Mouse (Mus musculus): Measurements from ENCODE around the gene Polrmt.
"Not testable (repeated sequence)": the region's sequence is repeated elsewhere in the genome, so short reads cannot be mapped to it uniquely, and the experiment has no call there.

Gene Polrmt

GRCm38 (mm10) chr10:79708668-79709067 is 37.7 kb downstream of the Polrmt start:
- DNase-seq (ENCODE audit: low spot score): no peak

- no peak for DNase-seq (ENCODE audit: low spot score)
Observed at GRCm38 (mm10) chr10:79707759-79708158, 38.6 kb downstream of the Polrmt start.

- DNase-seq (ENCODE audit: low spot score): no peak
Observed at GRCm38 (mm10) chr10:79707162-79707561, 39.2 kb downstream of the Polrmt start.

GRCm38 (mm10) chr10:79706406-79707094 is 39.8 kb downstream of the Polrmt start:
- DNase-seq (ENCODE audit: low spot score): no peak

- DNase-seq (ENCODE audit: low spot score): peak; percentile 70
Observed at GRCm38 (mm10) chr10:79705951-79706350, 40.4 kb downstream of the Polrmt start.

GRCm38 (mm10) chr10:79704970-79705360 is 41.4 kb downstream of the Polrmt start:
- DNase-seq (ENCODE audit: low spot score): no peak

GRCm38 (mm10) chr10:79704065-79704969 is 42.1 kb downstream of the Polrmt start, which contains the start of gene Bsg:
Bsg (plus strand) TSS chr10:79704491.
- DNase-seq (ENCODE audit: low spot score): peak; percentile 98

- no peak for DNase-seq (ENCODE audit: low spot score)
Observed at GRCm38 (mm10) chr10:79703541-79703940, 42.8 kb downstream of the Polrmt start.

- not testable (repeated sequence) for DNase-seq (ENCODE audit: low spot score)
Observed at GRCm38 (mm10) chr10:79702970-79703369, 43.4 kb downstream of the Polrmt start.

- no peak for DNase-seq (ENCODE audit: low spot score)
Observed at GRCm38 (mm10) chr10:79701443-79702129, 44.8 kb downstream of the Polrmt start.

GRCm38 (mm10) chr10:79700676-79701075 is 45.7 kb downstream of the Polrmt start:
- no peak for DNase-seq (ENCODE audit: low spot score)

- no peak for DNase-seq (ENCODE audit: low spot score)
Observed at GRCm38 (mm10) chr10:79698459-79698858, 47.9 kb downstream of the Polrmt start.

- no peak for DNase-seq (ENCODE audit: low spot score)
Observed at GRCm38 (mm10) chr10:79697916-79698315, 48.5 kb downstream of the Polrmt start.

- no peak for DNase-seq (ENCODE audit: low spot score)
Observed at GRCm38 (mm10) chr10:79696129-79696651, 50.2 kb downstream of the Polrmt start.

GRCm38 (mm10) chr10:79695231-79696128 is 50.9 kb downstream of the Polrmt start:
- peak; percentile 63 for DNase-seq (ENCODE audit: low spot score)

GRCm38 (mm10) chr10:79694379-79694655 is 52.1 kb downstream of the Polrmt start:
- DNase-seq (ENCODE audit: low spot score): no peak

- no peak for DNase-seq (ENCODE audit: low spot score)
Observed at GRCm38 (mm10) chr10:79693580-79694378, 52.6 kb downstream of the Polrmt start.

- no peak for DNase-seq (ENCODE audit: low spot score)
Observed at GRCm38 (mm10) chr10:79691986-79692548, 54.3 kb downstream of the Polrmt start.

GRCm38 (mm10) chr10:79689178-79689577 is 57.2 kb downstream of the Polrmt start:
- DNase-seq (ENCODE audit: low spot score): no peak

GRCm38 (mm10) chr10:79688720-79689119 is 57.7 kb downstream of the Polrmt start, which contains the start of gene Gzmm:
Gzmm (plus strand) TSS chr10:79689020.
- DNase-seq (ENCODE audit: low spot score): no peak

Measured in spleen, adult 12 weeks (tissue).